ENCODE assay signal across 24 mouse cellular contexts in the genomic region with DNA sequence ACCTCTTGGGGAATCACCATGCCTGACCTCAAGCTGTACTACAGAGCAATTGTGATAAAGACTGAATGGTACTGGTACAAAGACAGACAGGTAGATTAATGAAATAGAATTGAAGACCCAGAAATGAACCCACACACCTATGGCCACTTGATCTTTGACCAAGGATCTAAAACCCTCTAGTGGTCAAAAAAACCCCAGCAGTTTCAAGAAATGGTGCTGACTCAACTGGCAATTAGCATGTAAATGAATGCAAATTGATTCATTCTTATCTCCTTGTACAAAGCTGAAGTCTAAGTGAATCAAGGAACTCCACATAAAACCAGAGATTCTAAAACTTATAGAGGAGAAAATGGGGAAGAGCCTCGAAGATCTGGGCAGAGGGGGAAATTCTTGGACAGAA. TPM values are rescaled to one million over a fixed set of nuclear protein-coding genes. Genes with fewer than 3 reads are reported as not detected.
DNase-seq lines count a peak whose midpoint lies in the region; TF ChIP-seq lines count a peak whose summit lies in the region.
"Not testable (repeated sequence)": the region's sequence is repeated elsewhere in the genome, so short reads cannot be mapped to it uniquely, and the experiment has no call there.
"Had no signal": no experiment of that assay in that cellular context is flagged by ENCODE, and none has a peak within 500 bp of the region (broad histone marks: within the 10 kb centered on the region; RNA-seq: fewer than 3 reads in every experiment).

No protein-coding gene starts in this region.

- H3K9me3 ChIP-seq in CH12.LX (replicated peaks; ENCODE audit: low read length); E14TG2a.4 (ENCODE audit: low read length); ES-E14 (ENCODE audit: control insufficient read depth, insufficient read depth, low read depth, low read length): not testable (repeated sequence)

- TF ChIP-seq CTCF in CH12.LX (conservative IDR thresholded peaks at IDR 0.05 in 1 of 2, IDR thresholded peaks at IDR 0.05 in 1 of 2; ENCODE audit: low read depth in 2 of 2, low read length in 2 of 2) (peak; percentile 14 to 39; a peak in 2 of 4 replicates), E14TG2a.4 (conservative IDR thresholded peaks at IDR 0.05; ENCODE audit: low read length) (peak; percentile 22; the same call in 1 of the 2 replicates)
- peak; percentile 10 for TF ChIP-seq CTCF in left cerebral cortex, adult 2 months (IDR thresholded peaks at IDR 0.05)

- TF ChIP-seq POLR2A in CH12.LX (IDR thresholded peaks at IDR 0.05; ENCODE audit: low read depth, low read length), result not testable (repeated sequence)

- DNase-seq in CH12.LX (ENCODE audit: extremely low read depth) (peak; percentile 23), ES-CJ7 (ENCODE audit: low read depth, low spot score) (peak; percentile 54), R1 (ENCODE audit: low read depth, low spot score) (peak; percentile 60), ZHBTc4 (ENCODE audit: low read depth, low spot score) (peak; percentile 32)
- not testable (repeated sequence) for DNase-seq in ES-E14 (ENCODE audit: low read depth, low spot score); left cerebral cortex, adult 2 months (ENCODE audit: extremely low spot score in 1 of 2, low spot score in 2 of 2)
- peak; percentile 7 for DNase-seq in brain, adult 2 months (ENCODE audit: low read depth, low spot score)

- intact Hi-C loops in left cerebral cortex, adult 2 months (cut with DNase I), result not testable (repeated sequence)

- H3K36me3 ChIP-seq in CH12.LX (replicated peaks in 1 of 2; ENCODE audit: control insufficient read depth in 1 of 2, insufficient read depth in 1 of 2, low read length in 1 of 2); E14TG2a.4 (ENCODE audit: insufficient read depth, low read length); ES-E14 (ENCODE audit: control insufficient read depth, insufficient read depth, low read length, poor library complexity, severe bottlenecking): not testable (repeated sequence)

- TF ChIP-seq EP300 in CH12.LX (IDR thresholded peaks at IDR 0.05; ENCODE audit: low read length), result not testable (repeated sequence)

- H3K4me2 ChIP-seq in CH12.LX (ENCODE audit: insufficient read depth, low read depth, poor library complexity, severe bottlenecking), result not testable (repeated sequence)

- dilution Hi-C loops in CH12.LX (cut with MboI; ENCODE audit: extremely low pct_ligation_motif_present, extremely low pct_unique_long_range_greater_than_20kb, low sequenced_read_pairs), result not testable (repeated sequence)

- in situ Hi-C loops in CH12.LX (cut with MboI; ENCODE audit: low pct_ligation_motif_present, low pct_unique_long_range_greater_than_20kb, low sequenced_read_pairs); ES-E14 (cut with MboI; ENCODE audit: low sequenced_read_pairs in 2 of 2, unreplicated experiment in 2 of 2): not testable (repeated sequence)

- not testable (repeated sequence) for H3K27me3 ChIP-seq in CH12.LX (replicated peaks); E14TG2a.4 (ENCODE audit: insufficient read depth, low read length)

- H3K79me2 ChIP-seq in CH12.LX (replicated peaks; ENCODE audit: control insufficient read depth, extremely low read depth, insufficient read depth, poor library complexity, severe bottlenecking), result not testable (repeated sequence)

- not testable (repeated sequence) for H3K4me1 ChIP-seq in CH12.LX (ENCODE audit: control insufficient read depth in 1 of 2, insufficient read depth in 2 of 2); E14TG2a.4 (replicated peaks; ENCODE audit: low read depth, low read length); ES-E14 (ENCODE audit: control insufficient read depth in 2 of 2, insufficient read depth in 2 of 2, low read length in 2 of 2, poor library complexity in 1 of 2)

- H3K4me3 ChIP-seq in CH12.LX (replicated peaks in 1 of 3; ENCODE audit: low read depth in 2 of 3, low read length in 2 of 3, poor library complexity in 1 of 3); E14TG2a.4 (replicated peaks; ENCODE audit: low read length); ES-E14 (ENCODE audit: insufficient read depth in 1 of 2, low read depth in 1 of 2, low read length in 2 of 2, poor library complexity in 1 of 2, severe bottlenecking in 1 of 2); left cerebral cortex, adult 2 months: not testable (repeated sequence)

- not testable (repeated sequence) for TF ChIP-seq RAD21 in CH12.LX (IDR thresholded peaks at IDR 0.05; ENCODE audit: low read depth, low read length)

- H3K27ac ChIP-seq in CH12.LX (ENCODE audit: insufficient read depth, low read depth); ES-E14 (ENCODE audit: insufficient read depth, low read depth, low read length, poor library complexity, severe bottlenecking); left cerebral cortex, adult 2 months: not testable (repeated sequence)

- not testable (repeated sequence) for H3K9ac ChIP-seq in CH12.LX (ENCODE audit: insufficient read depth, low read depth); ES-E14 (ENCODE audit: insufficient read depth, low read depth, low read length, poor library complexity, severe bottlenecking)

TF ChIP-seq in CH12.LX, 34 proteins besides CTCF, POLR2A, EP300 and RAD21:
- TF ChIP-seq MAFK (IDR thresholded peaks at IDR 0.05; ENCODE audit: insufficient replicate concordance, low read length), result peak; percentile 62; the same call in 1 of the 2 replicates

TF ChIP-seq in ES-E14, 5 proteins besides CTCF, POLR2A, EP300 and RAD21:
- 0 out of 2 replicates have a peak, but pooled peaks have one; percentile 35 for TF ChIP-seq MAFK (IDR thresholded peaks at IDR 0.05; ENCODE audit: insufficient read depth, low read depth, low read length)

RNA-seq across cellular contexts. Expression of gene Olfr1389, which starts 30.2 kb away (rescaled TPM):
- not detected in 2 replicates for total RNA-seq in CH12.LX (2012; rRNA removed)
- not detected in 2 replicates for total RNA-seq in CH12.LX (2014; rRNA removed)
- polyA plus RNA-seq in CH12.LX (2012; ENCODE audit: insufficient read length, low read depth), result not detected in 2 replicates
- not detected in 2 replicates for total RNA-seq in ES-E14 (2012; rRNA removed)
- not detected for total RNA-seq in left cerebral cortex, adult 2 months (2021)
- total RNA-seq: adrenal gland, adult 18-20 months; adrenal gland, adult 2 months; adrenal gland, adult 8-10 months; adrenal gland, postnatal 10 days; adrenal gland, postnatal 14 days; adrenal gland, postnatal 25 days; adrenal gland, postnatal 36 days; adrenal gland, postnatal 4 days; MEL had no signal
- polyA plus RNA-seq: activated CD4-positive, CD25-positive, alpha-beta regulatory T cell, adult 4 months; adrenal gland, adult 2 months; brain, embryonic 14.5 days; C2C12; CD4-positive, CD25-positive, alpha-beta regulatory T cell, adult 4 months; cerebellum, adult 2 months; G1E; Patski had no signal

RNA-seq across cellular contexts. Expression of gene Olfr1388, which starts 43.7 kb away (rescaled TPM):
- not detected in 2 replicates for total RNA-seq in CH12.LX (2012; rRNA removed)
- not detected in 2 replicates for total RNA-seq in CH12.LX (2014; rRNA removed)
- polyA plus RNA-seq in CH12.LX (2012; ENCODE audit: insufficient read length, low read depth), result not detected in 2 replicates
- total RNA-seq in ES-E14 (2012; rRNA removed), result 8.4 and 9.4 TPM in 2 replicates
- under 1 TPM; 0.34 to 0.63 TPM for total RNA-seq in left cerebral cortex, adult 2 months (2021)
- polyA plus RNA-seq: activated CD4-positive, CD25-positive, alpha-beta regulatory T cell, adult 4 months; adrenal gland, adult 2 months; C2C12; CD4-positive, CD25-positive, alpha-beta regulatory T cell, adult 4 months; Patski had no signal

RNA-seq across cellular contexts. Expression of gene Olfr1390, which starts 57.7 kb away (rescaled TPM):
- total RNA-seq in CH12.LX (2012; rRNA removed), result not detected in 2 replicates
- not detected in 2 replicates for total RNA-seq in CH12.LX (2014; rRNA removed)
- not detected in 2 replicates for polyA plus RNA-seq in CH12.LX (2012; ENCODE audit: insufficient read length, low read depth)
- not detected in 2 replicates for total RNA-seq in ES-E14 (2012; rRNA removed)
- total RNA-seq in left cerebral cortex, adult 2 months (2021), result not detected
- total RNA-seq: adrenal gland, adult 18-20 months; adrenal gland, adult 2 months; adrenal gland, adult 8-10 months; adrenal gland, postnatal 10 days; adrenal gland, postnatal 14 days; adrenal gland, postnatal 25 days; adrenal gland, postnatal 36 days; adrenal gland, postnatal 4 days; MEL had no signal
- polyA plus RNA-seq: activated CD4-positive, CD25-positive, alpha-beta regulatory T cell, adult 4 months; adrenal gland, adult 2 months; brain, embryonic 14.5 days; C2C12; CD4-positive, CD25-positive, alpha-beta regulatory T cell, adult 4 months; cerebellum, adult 2 months; G1E; Patski had no signal
